Mouse (Mus musculus): ENCODE measurements at regions not wholly inside any gene's neighbourhood (a gene's known extent, or its start where the extent isn't known, plus 50 kb on each side); places are given as distances from the start of the nearest gene placed in this dataset.

DNA sequence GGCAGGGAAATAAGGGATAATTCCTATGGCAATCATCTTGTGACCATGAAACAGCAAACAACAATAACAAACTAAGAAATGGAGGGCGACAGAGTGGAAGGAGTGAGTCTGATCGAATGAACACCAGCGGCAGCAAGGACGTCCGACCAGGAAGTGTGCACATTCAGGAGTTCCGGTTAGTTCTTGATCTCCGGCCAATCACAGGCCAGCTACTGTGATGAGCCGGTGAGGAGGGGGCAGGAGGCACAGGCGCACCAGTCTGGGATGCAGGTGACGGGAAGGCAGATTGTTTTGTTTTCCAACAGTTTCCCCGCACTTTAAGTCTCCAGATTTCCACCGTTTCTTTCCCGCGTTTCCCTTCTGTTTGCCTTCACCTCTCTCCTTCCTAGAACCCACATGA is 50.3 kb upstream of the Hunk start:
- DNase-seq, result peak; percentile 72

DNA sequence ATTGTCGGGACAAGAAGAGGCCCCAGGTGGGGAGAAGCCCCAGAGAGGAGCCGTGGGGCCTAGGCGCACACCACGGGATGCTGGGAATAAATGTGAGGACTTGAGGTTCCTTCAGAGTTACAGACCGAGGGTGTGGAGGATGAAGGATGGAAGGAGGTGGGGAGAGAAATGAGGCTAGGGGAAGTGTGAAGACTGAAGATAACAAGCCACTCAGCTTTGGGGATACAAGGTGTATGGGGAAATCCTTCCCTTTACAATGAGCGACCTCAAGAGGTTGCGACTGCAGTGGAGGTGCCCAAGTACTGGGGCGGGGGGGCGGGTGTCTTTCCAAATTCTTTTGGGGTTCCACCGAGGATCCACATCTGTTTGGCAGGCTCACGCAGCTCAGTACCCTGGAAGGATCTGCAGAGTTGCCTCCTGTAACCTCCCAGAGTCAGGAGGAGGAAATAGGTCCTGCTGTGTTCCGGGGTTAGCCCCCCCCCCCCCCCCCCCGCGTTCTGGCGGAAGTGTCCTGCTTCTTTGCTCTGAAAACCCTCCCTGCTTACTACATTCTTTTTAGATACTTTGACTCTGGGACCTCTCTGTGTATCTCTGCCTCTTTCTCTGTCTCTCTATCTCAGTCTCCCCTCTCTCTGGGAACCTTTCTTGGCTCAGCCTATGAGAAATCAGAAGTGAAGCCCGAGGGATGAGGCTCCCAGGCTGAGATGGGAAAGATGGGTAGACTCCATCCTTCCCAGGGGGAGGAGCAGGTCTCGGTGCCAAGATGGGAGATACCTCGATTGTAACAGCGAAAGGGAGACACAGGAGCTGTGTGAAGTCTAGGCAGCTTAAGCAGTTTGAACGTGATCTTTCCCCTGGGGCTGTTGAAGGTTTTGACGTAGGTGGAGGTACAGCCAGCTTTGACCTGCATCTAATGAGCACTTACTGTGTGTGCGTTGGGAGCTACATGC is 49.8 kb upstream of the Scaf4 start:
- peak; percentile 84 for DNase-seq
